Mouse (Mus musculus) spleen, adult 2 months (tissue): ENCODE data around the gene Rab3a.

Experiments
- CTCF ChIP-seq: fragments of 200-500 bp; IDR thresholded peaks from 2 replicates; pipeline ENCODE4 v1.5.1; 2011; ENCODE audit warnings: mild to moderate bottlenecking, inconsistent platforms; ENCODE audit not compliant: insufficient read depth, insufficient read length, insufficient replicate concordance; ENCODE audit errors: extremely low read depth
- POLR2A ChIP-seq: fragments of 200-500 bp; IDR thresholded peaks from 2 replicates; pipeline ENCODE4 v1.6.1; 2011; ENCODE audit warnings: low read depth, low read length, inconsistent platforms

GRCm38 (mm10) chr8:70720739-70721138 lies 33.7 kb upstream of the Rab3a start:
- TF ChIP-seq CTCF: peak; percentile 96; the same call in 1 of the 2 replicates
- TF ChIP-seq POLR2A: no peak
